Mouse (Mus musculus) MEL (cell line): ENCODE results near the gene Myh10.
A peak's percentile ranks its signal among the peaks of the same experiment; 100 is the strongest.

Experiments
- CTCF ChIP-seq, 3 experiments: IDR thresholded peaks in 2 of 3; conservative IDR thresholded peaks in 1 of 3; 2 replicates each; pipeline ENCODE4 v1.5.1; 2011 to 2012; ENCODE audit warnings: low read length in 3 of 3, low read depth in 2 of 3, mild to moderate bottlenecking in 2 of 3, improper control_type of control experiment in 1 of 3, inconsistent platforms in 1 of 3, mixed read lengths in 1 of 3, moderate library complexity in 1 of 3; ENCODE audit not compliant: control insufficient read depth in 1 of 3, insufficient read depth in 1 of 3, poor library complexity in 1 of 3, severe bottlenecking in 1 of 3
- EP300 ChIP-seq, 2 experiments: IDR thresholded peaks; 2 replicates each; pipeline ENCODE4 v1.6.1; 2011; ENCODE audit warnings: improper control_type of control experiment in 2 of 2, low read length in 2 of 2, low read depth in 1 of 2, mild to moderate bottlenecking in 1 of 2
- GATA1 ChIP-seq: IDR thresholded peaks from 2 replicates; pipeline ENCODE4 v1.6.1; 2011; ENCODE audit warnings: low read depth, low read length, improper control_type of control experiment
- MAX ChIP-seq: IDR thresholded peaks from 2 replicates; pipeline ENCODE4 v1.6.1; 2011; ENCODE audit warnings: low read length, improper control_type of control experiment
- POLR2A ChIP-seq, 2 experiments: IDR thresholded peaks; 2 replicates each; pipeline ENCODE4 v1.6.1; 2011 to 2012; ENCODE audit warnings: low read length in 2 of 2, mild to moderate bottlenecking in 2 of 2, control low read depth in 1 of 2, improper control_type of control experiment in 1 of 2, low read depth in 1 of 2, moderate library complexity in 1 of 2; ENCODE audit not compliant: control insufficient read depth in 1 of 2, insufficient read depth in 1 of 2, poor library complexity in 1 of 2
- RCOR1 ChIP-seq: IDR thresholded peaks from 2 replicates; pipeline ENCODE4 v1.6.1; 2012; ENCODE audit warnings: low read depth, mild to moderate bottlenecking, inconsistent platforms, low read length, improper control_type of control experiment

GRCm38 (mm10) chr11:68690465-68690864 is 894 bp upstream of the Myh10 start:
- TF ChIP-seq POLR2A (IDR thresholded peaks at IDR 0.05; ENCODE audit: control insufficient read depth in 1 of 2, insufficient read depth in 1 of 2, low read depth in 1 of 2, low read length in 2 of 2, poor library complexity in 1 of 2): no peak
- peak; percentile 79 to 82 for TF ChIP-seq EP300 (IDR thresholded peaks at IDR 0.05; ENCODE audit: low read depth in 1 of 2, low read length in 2 of 2)
- TF ChIP-seq RCOR1: peak; percentile 74
- TF ChIP-seq GATA1: peak; percentile 76
- TF ChIP-seq MAX: 0 out of 2 replicates have a peak, but pooled peaks have one; percentile 23
- no peak for TF ChIP-seq CTCF (IDR thresholded peaks at IDR 0.05 in 2 of 3, conservative IDR thresholded peaks at IDR 0.05 in 1 of 3; ENCODE audit: control insufficient read depth in 1 of 3, insufficient read depth in 1 of 3, low read depth in 2 of 3, low read length in 3 of 3, poor library complexity in 1 of 3, severe bottlenecking in 1 of 3)
